Mouse (Mus musculus) intestine, embryonic 14.5 days (tissue): Measurements from ENCODE around the gene Gm43552. TPM values are rescaled to one million over a fixed set of nuclear protein-coding genes. Genes with fewer than 3 reads are reported as not detected.

Source experiments
- ATAC-seq: fragments of 200-750 bp; cut with Nextera tagmentation; replicated peaks from 2 replicates; pipeline ENCODE4 v1.8.0; 2017; ENCODE audit warnings: low read depth, moderate number of reproducible peaks, moderate TSS enrichment, moderate library complexity; ENCODE audit not compliant: low FRiP score, low TSS enrichment
- DNase-seq: peaks from one replicate; pipeline ENCODE4 v3.0.0-alpha.2; 2018; ENCODE audit warnings: low spot score
- H3K27ac ChIP-seq: fragments of 300-500 bp; sonication (generic); 2 replicates; pipeline ENCODE4 v1.5.1; 2014; ENCODE audit warnings: low read depth, mild to moderate bottlenecking, control low read depth
- H3K27me3 ChIP-seq: fragments of 300-500 bp; sonication (generic); replicated peaks from 2 replicates; pipeline ENCODE4 v1.6.1; 2014; ENCODE audit warnings: low read length, control low read depth; ENCODE audit not compliant: control insufficient read depth, insufficient read depth
- H3K36me3 ChIP-seq: fragments of 300-500 bp; sonication (generic); 2 replicates; pipeline ENCODE4 v1.6.1; 2014; ENCODE audit warnings: low read length, control low read depth; ENCODE audit not compliant: control insufficient read depth, insufficient read depth
- H3K4me1 ChIP-seq: fragments of 300-500 bp; sonication (generic); replicated peaks from 2 replicates; pipeline ENCODE4 v1.6.1; 2014; ENCODE audit warnings: low read length, control low read depth, mixed read lengths; ENCODE audit not compliant: control insufficient read depth, insufficient read depth
- H3K4me2 ChIP-seq: fragments of 300-500 bp; sonication (generic); 2 replicates; pipeline ENCODE4 v1.6.1; 2014; ENCODE audit warnings: low read length
- H3K4me3 ChIP-seq: fragments of 300-500 bp; sonication (generic); 2 replicates; pipeline ENCODE4 v1.5.1; 2014; ENCODE audit warnings: low read depth, low read length, control low read depth, mixed read lengths
- H3K9ac ChIP-seq: fragments of 300-500 bp; sonication (generic); 2 replicates; pipeline ENCODE4 v1.6.1; 2014; ENCODE audit warnings: mild to moderate bottlenecking, low read length
- H3K9me3 ChIP-seq: fragments of 300-500 bp; sonication (generic); 2 replicates; pipeline ENCODE4 v1.6.1; 2016; ENCODE audit warnings: low read length, control low read depth; ENCODE audit not compliant: control insufficient read depth
- WGBS: fragments of 180-500 bp; shearing (Covaris S2); extraction: QIAGEN DNeasy Blood & Tissue Kit; methylation state at CpG from one replicate; pipeline ENCODE4 v1.1.7; 2014; 5-methylcytosine and 5-hydroxymethylcytosine counted together
- polyA plus RNA-seq: library from polyadenylated mRNA; unstranded; fragments of >200 nt; fragmentation: Nextera tagmentation; extraction: Ambion mirVana; gene quantifications from 2 replicates; pipeline ENCODE4 v1.2.1, GENCODE M21; 2014

Gene Gm43552
- polyA plus RNA-seq, 1 experiment from 2014 or later = 2.4 TPM

- Histone ChIP-seq H3K9me3 (no peaks in the 10 kb centered on the region), H3K36me3 (peaks cover 69% of the 10 kb centered on the region), H3K27ac (no peak overlapping the region), H3K9ac (no peak overlapping the region), H3K4me2 (no peak overlapping the region), H3K4me1 (no peaks in the 10 kb centered on the region), H3K27me3 (no peaks in the 10 kb centered on the region), H3K4me3 (no peak overlapping the region)
- DNase-seq = no peak
- ATAC-seq = no peak
- 95% methylated on average over 8 of the region's 8 CpGs for WGBS
Measured at GRCm38 (mm10) chr5:65422803-65423202, 69.8 kb downstream of the Gm43552 start.

GRCm38 (mm10) chr5:65420822-65421221 is 71.8 kb downstream of the Gm43552 start:
- ATAC-seq (peak; percentile 37; the same call in 1 of the 2 replicates), DNase-seq (no peak)
- H3K4me3 ChIP-seq = no peak overlapping the region
- no peaks in the 10 kb centered on the region for H3K27me3 ChIP-seq
- H3K27ac ChIP-seq = no peak overlapping the region
- H3K4me2 ChIP-seq = no peak overlapping the region
- H3K36me3 ChIP-seq = peaks cover 70% of the 10 kb centered on the region
- H3K9me3 ChIP-seq = no peaks in the 10 kb centered on the region
- WGBS = 49% methylated on average over 6 of the region's 6 CpGs
- peaks cover 4% of the 10 kb centered on the region; the same call in 1 of the 2 replicates for H3K4me1 ChIP-seq
- H3K9ac ChIP-seq = no peak overlapping the region

- Histone ChIP-seq H3K27me3 (no peaks in the 10 kb centered on the region), H3K9me3 (no peaks in the 10 kb centered on the region), H3K4me3 (no peak overlapping the region), H3K4me2 (no peak overlapping the region), H3K9ac (no peak overlapping the region), H3K27ac (no peak overlapping the region), H3K36me3 (peaks cover 63% of the 10 kb centered on the region), H3K4me1 (peaks cover 5% of the 10 kb centered on the region; the same call in 1 of the 2 replicates)
- DNase-seq (no peak), ATAC-seq (no peak)
- 82% methylated on average over 10 of the region's 10 CpGs for WGBS
Measured at GRCm38 (mm10) chr5:65419136-65419535, 73.5 kb downstream of the Gm43552 start.

- peaks cover 5% of the 10 kb centered on the region; the same call in 1 of the 2 replicates for H3K4me1 ChIP-seq
- H3K27ac ChIP-seq = peak overlapping the region; percentile 79
- H3K9me3 ChIP-seq = no peaks in the 10 kb centered on the region
- DNase-seq = peak; percentile 73
- H3K27me3 ChIP-seq = no peaks in the 10 kb centered on the region
- H3K36me3 ChIP-seq = peaks cover 48% of the 10 kb centered on the region
- peak; percentile 54 for ATAC-seq
- peak overlapping the region; percentile 25; the same call in 1 of the 2 replicates for H3K9ac ChIP-seq
- H3K4me2 ChIP-seq = peak overlapping the region; percentile 21; the same call in 1 of the 2 replicates
- no peak overlapping the region for H3K4me3 ChIP-seq
- WGBS = 25% methylated on average over 26 of the region's 26 CpGs
Measured at GRCm38 (mm10) chr5:65415653-65416458, 76.8 kb downstream of the Gm43552 start.

GRCm38 (mm10) chr5:65407989-65408388 is 84.6 kb downstream of the Gm43552 start:
- H3K27me3 ChIP-seq = no peaks in the 10 kb centered on the region
- H3K4me1 ChIP-seq = no peaks in the 10 kb centered on the region
- no peak overlapping the region for H3K9ac ChIP-seq
- H3K36me3 ChIP-seq = peaks cover 65% of the 10 kb centered on the region
- ATAC-seq (no peak), DNase-seq (no peak)
- no peak overlapping the region for H3K4me2 ChIP-seq
- no peaks in the 10 kb centered on the region for H3K9me3 ChIP-seq
- no peak overlapping the region for H3K27ac ChIP-seq
- WGBS = 67% methylated on average over 12 of the region's 12 CpGs
- no peak overlapping the region for H3K4me3 ChIP-seq

GRCm38 (mm10) chr5:65401251-65401994 is 91.2 kb downstream of the Gm43552 start:
- H3K9me3 ChIP-seq = no peaks in the 10 kb centered on the region
- 27% methylated on average over 2 of the region's 2 CpGs for WGBS

GRCm38 (mm10) chr5:65394425-65394824 is 98.2 kb downstream of the Gm43552 start:
- Histone ChIP-seq H3K4me2 (no peak overlapping the region), H3K36me3 (peaks cover 55% of the 10 kb centered on the region)
- WGBS = 89% methylated on average over 7 of the region's 7 CpGs

More at GRCm38 (mm10) chr5:65401251-65401994, 91.2 kb downstream of the Gm43552 start:
- Histone ChIP-seq H3K36me3 (peaks cover 86% of the 10 kb centered on the region), H3K27me3 (no peaks in the 10 kb centered on the region), H3K27ac (no peak overlapping the region), H3K4me3 (no peak overlapping the region), H3K9ac (no peak overlapping the region), H3K4me1 (no peaks in the 10 kb centered on the region), H3K4me2 (no peak overlapping the region)
- ATAC-seq = peak; percentile 81; the same call in 1 of the 2 replicates
- peak; percentile 83 for DNase-seq

GRCm38 (mm10) chr5:65391753-65392152 is 100.9 kb downstream of the Gm43552 start:
- Histone ChIP-seq H3K36me3 (peaks cover 57% of the 10 kb centered on the region), H3K27me3 (no peaks in the 10 kb centered on the region), H3K4me2 (peak overlapping the region; percentile 73), H3K4me1 (peaks cover 7% of the 10 kb centered on the region), H3K9me3 (no peaks in the 10 kb centered on the region), H3K27ac (peak overlapping the region; percentile 76; the same call in 1 of the 2 replicates), H3K9ac (peak overlapping the region; percentile 79), H3K4me3 (peak overlapping the region; percentile 98)
- ATAC-seq (peak; percentile 42; the same call in 1 of the 2 replicates), DNase-seq (peak; percentile 60)
- 2% methylated on average over 12 of the region's 12 CpGs for WGBS

More at GRCm38 (mm10) chr5:65394425-65394824, 98.2 kb downstream of the Gm43552 start:
- H3K4me3 ChIP-seq = no peak overlapping the region
- H3K9ac ChIP-seq = no peak overlapping the region
- no peaks in the 10 kb centered on the region for H3K9me3 ChIP-seq
- no peaks in the 10 kb centered on the region for H3K27me3 ChIP-seq
- H3K4me1 ChIP-seq = peaks cover 7% of the 10 kb centered on the region
- ATAC-seq = no peak
- no peak for DNase-seq
- no peak overlapping the region for H3K27ac ChIP-seq
